Mouse (Mus musculus) liver, adult 2 months (tissue): ENCODE data around the gene C1qtnf12.

Source experiments
- CTCF ChIP-seq: fragments of 200-500 bp; IDR thresholded peaks from 2 replicates; pipeline ENCODE4 v1.5.1; 2011; ENCODE audit warnings: low read depth, low read length, control low read depth
- POLR2A ChIP-seq: fragments of 200-500 bp; IDR thresholded peaks from 2 replicates; pipeline ENCODE4 v1.6.1; 2011; ENCODE audit warnings: low read length, control low read depth; ENCODE audit not compliant: insufficient read depth; ENCODE audit errors: extremely low read depth

DNA sequence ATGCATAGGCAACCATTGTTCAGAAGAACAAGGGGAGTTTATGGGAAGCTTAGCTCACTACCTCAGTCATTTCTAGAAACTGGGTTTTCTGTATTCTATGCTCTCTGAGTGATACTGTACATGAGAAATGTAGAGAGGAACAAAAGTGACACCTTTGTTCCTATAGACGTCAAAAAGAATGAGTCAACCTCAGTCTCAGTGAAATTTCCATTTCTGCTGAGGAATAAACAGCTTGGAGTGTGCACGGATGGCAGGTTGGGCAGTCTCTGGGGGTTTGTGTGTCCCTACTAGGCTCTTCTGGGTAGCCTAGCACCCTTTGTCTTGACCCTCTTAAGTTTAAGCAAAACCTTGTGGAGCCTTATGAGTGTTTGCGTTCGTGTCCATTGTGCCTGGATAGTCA lies 46.3 kb downstream of the C1qtnf12 start:
- no peak for TF ChIP-seq CTCF
- TF ChIP-seq POLR2A = no peak
